Mouse (Mus musculus) erythroblast, embryonic 14.5 days (primary cell): ENCODE data around the gene Aco2. TPM values are rescaled to one million over a fixed set of nuclear protein-coding genes. Genes with fewer than 3 reads are reported as not detected.

ENCODE experiments used
- H3K27me3 ChIP-seq: 2 replicates; pipeline ENCODE4 v1.6.1; 2012; ENCODE audit warnings: inconsistent platforms; ENCODE audit not compliant: control insufficient read depth
- H3K36me3 ChIP-seq: 2 replicates; pipeline ENCODE4 v1.6.1; 2012; ENCODE audit warnings: mild to moderate bottlenecking, inconsistent platforms; ENCODE audit not compliant: control insufficient read depth
- H3K4me1 ChIP-seq: 2 replicates; pipeline ENCODE4 v1.6.1; 2012; ENCODE audit warnings: inconsistent platforms; ENCODE audit not compliant: control insufficient read depth
- H3K4me3 ChIP-seq: replicated peaks from 2 replicates; pipeline ENCODE3; 2012; ENCODE audit warnings: moderate library complexity, mild to moderate bottlenecking, inconsistent platforms
- H3K9me3 ChIP-seq: 2 replicates; pipeline ENCODE4 v1.6.1; 2012; ENCODE audit warnings: low read length, inconsistent platforms, mixed read lengths; ENCODE audit not compliant: control insufficient read depth
- GATA1 ChIP-seq: IDR thresholded peaks from 2 replicates; pipeline ENCODE4 v1.6.1; 2012; ENCODE audit warnings: low read length, inconsistent platforms, mixed read lengths
- TAL1 ChIP-seq: IDR thresholded peaks from 3 replicates; pipeline ENCODE4 v1.6.1; 2012; ENCODE audit warnings: low read length, inconsistent platforms, mixed read lengths
- polyA plus RNA-seq: library from polyadenylated mRNA; stranded (reverse); fragments of >175 nt; gene quantifications from 2 replicates; pipeline ENCODE4 v1.2.3, GENCODE M21; 2012

The Aco2 gene
- polyA plus RNA-seq, 1 experiment = 19.1 TPM

DNA sequence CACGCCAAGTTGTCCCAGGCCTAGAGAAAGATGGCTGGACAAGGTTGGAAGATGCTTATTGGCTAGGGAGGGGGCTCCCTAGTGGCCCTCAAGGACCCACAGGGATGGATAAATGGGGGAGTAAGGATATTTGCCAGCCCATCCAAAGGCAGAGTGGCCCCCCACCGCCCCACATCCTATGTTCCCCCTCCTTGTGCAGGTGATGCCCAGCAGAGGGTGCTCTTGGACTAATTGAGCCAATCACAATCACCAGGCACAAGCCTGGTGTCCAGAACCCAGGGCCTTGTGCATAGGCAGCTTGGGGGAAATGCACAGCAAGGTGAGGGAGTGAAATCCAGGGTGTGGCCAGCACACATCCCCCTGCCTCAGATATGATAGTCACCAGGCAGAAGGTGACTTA lies 66.1 kb downstream of the Aco2 start:
- no peaks in the 10 kb centered on the region for H3K36me3 ChIP-seq
- peaks cover 43% of the 10 kb centered on the region for H3K27me3 ChIP-seq
- H3K4me3 ChIP-seq = no peak overlapping the region
- no peaks in the 10 kb centered on the region for H3K9me3 ChIP-seq
- TF ChIP-seq TAL1 (no peak), GATA1 (no peak)
- peaks cover 37% of the 10 kb centered on the region for H3K4me1 ChIP-seq

GRCm38 (mm10) chr15:81939157-81939715 lies 67.1 kb downstream of the Aco2 start:
- peaks cover 37% of the 10 kb centered on the region for H3K27me3 ChIP-seq
- no peaks in the 10 kb centered on the region for H3K36me3 ChIP-seq
- no peak overlapping the region for H3K4me3 ChIP-seq
- peaks cover 37% of the 10 kb centered on the region for H3K4me1 ChIP-seq
- no peaks in the 10 kb centered on the region for H3K9me3 ChIP-seq
- no peak for TF ChIP-seq GATA1
- TF ChIP-seq TAL1 = no peak

GRCm38 (mm10) chr15:81939774-81940173 lies 67.7 kb downstream of the Aco2 start:
- H3K4me1 ChIP-seq = peaks cover 37% of the 10 kb centered on the region
- H3K36me3 ChIP-seq = no peaks in the 10 kb centered on the region
- TF ChIP-seq TAL1 = no peak
- no peak for TF ChIP-seq GATA1

GRCm38 (mm10) chr15:81940219-81940618 lies 68.1 kb downstream of the Aco2 start:
- no peaks in the 10 kb centered on the region for H3K36me3 ChIP-seq
- H3K9me3 ChIP-seq = no peaks in the 10 kb centered on the region
- TF ChIP-seq GATA1 (no peak), TAL1 (no peak)
- peaks cover 37% of the 10 kb centered on the region for H3K4me1 ChIP-seq
- peaks cover 38% of the 10 kb centered on the region for H3K27me3 ChIP-seq
- H3K4me3 ChIP-seq = no peak overlapping the region

More at GRCm38 (mm10) chr15:81939774-81940173, 67.7 kb downstream of the Aco2 start:
- Histone ChIP-seq H3K9me3 (no peaks in the 10 kb centered on the region), H3K4me3 (no peak overlapping the region), H3K27me3 (peaks cover 38% of the 10 kb centered on the region)

DNA sequence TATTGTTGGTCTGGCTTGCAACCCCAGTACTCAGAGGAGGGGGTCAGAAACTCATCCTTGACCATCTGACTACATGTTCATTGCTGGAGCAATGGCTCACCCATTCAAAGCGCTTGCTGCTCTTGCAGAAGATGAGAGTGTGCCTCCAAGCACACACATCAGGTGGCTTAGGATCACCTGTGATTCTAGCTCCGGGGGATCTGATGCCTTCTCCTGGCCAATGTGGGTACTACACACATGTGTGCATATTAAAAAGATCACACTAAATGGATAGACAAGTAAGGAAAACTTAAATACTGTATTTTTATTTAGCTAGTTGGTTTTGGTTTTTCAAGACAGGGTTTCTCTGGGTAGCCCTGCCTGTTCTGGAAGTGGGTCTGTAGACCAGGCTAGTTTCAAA lies 68.9 kb downstream of the Aco2 start:
- Histone ChIP-seq H3K4me1 (peaks cover 37% of the 10 kb centered on the region), H3K27me3 (peaks cover 31% of the 10 kb centered on the region), H3K9me3 (no peaks in the 10 kb centered on the region), H3K36me3 (no peaks in the 10 kb centered on the region), H3K4me3 (no peak overlapping the region)
- TF ChIP-seq GATA1 (no peak), TAL1 (no peak)

DNA sequence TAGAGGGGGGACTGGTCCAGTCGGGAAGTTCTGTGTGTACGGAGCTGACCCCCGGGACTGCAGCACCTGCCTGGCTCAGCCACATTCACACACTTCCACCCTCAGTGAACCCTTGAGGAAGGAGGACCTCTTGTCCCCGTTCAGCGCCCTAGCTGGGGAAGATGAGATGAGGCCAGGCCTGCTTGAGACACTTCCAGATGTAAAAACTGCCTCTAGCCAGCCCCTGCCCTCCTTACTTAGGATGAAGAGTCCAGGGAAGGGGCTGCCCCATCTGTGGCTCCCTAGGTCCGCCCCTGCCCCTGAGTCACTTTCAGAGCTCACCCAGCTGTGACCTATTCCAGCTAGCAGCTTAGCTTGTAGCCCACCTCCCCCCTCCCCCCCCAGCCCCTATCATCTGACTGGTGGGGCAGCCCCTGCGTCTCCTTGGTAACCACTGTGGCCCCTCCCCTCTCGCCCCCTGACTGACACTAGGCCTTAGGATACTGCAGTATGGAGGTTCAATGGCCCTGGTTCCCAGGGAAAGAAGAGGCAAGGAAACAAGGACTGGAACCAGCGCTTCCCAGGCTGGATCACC lies 71.2 kb downstream of the Aco2 start:
- H3K4me3 ChIP-seq = no peak overlapping the region
- H3K4me1 ChIP-seq = peaks cover 27% of the 10 kb centered on the region
- H3K27me3 ChIP-seq = peaks cover 8% of the 10 kb centered on the region
- TF ChIP-seq TAL1 = no peak
- TF ChIP-seq GATA1 = no peak
- H3K9me3 ChIP-seq = peaks cover 4% of the 10 kb centered on the region; the same call in 1 of the 2 replicates
- no peaks in the 10 kb centered on the region for H3K36me3 ChIP-seq

- H3K4me3 ChIP-seq = no peak overlapping the region
Observed at GRCm38 (mm10) chr15:81949076-81949475, 77.0 kb downstream of the Aco2 start.

GRCm38 (mm10) chr15:81949476-81950131 lies 77.5 kb downstream of the Aco2 start:
- TF ChIP-seq GATA1 = no peak
- no peak for TF ChIP-seq TAL1
- Histone ChIP-seq H3K4me1 (peaks cover 11% of the 10 kb centered on the region), H3K27me3 (peaks cover 3% of the 10 kb centered on the region; the same call in 1 of the 2 replicates), H3K9me3 (peaks cover 4% of the 10 kb centered on the region; the same call in 1 of the 2 replicates), H3K4me3 (no peak overlapping the region), H3K36me3 (peaks cover 37% of the 10 kb centered on the region)

More at GRCm38 (mm10) chr15:81949076-81949475, 77.0 kb downstream of the Aco2 start:
- no peak for TF ChIP-seq GATA1
- peaks cover 31% of the 10 kb centered on the region for H3K36me3 ChIP-seq
- H3K4me1 ChIP-seq = peaks cover 11% of the 10 kb centered on the region
- peaks cover 3% of the 10 kb centered on the region; the same call in 1 of the 2 replicates for H3K27me3 ChIP-seq
- peaks cover 4% of the 10 kb centered on the region; the same call in 1 of the 2 replicates for H3K9me3 ChIP-seq

- peaks cover 4% of the 10 kb centered on the region; the same call in 1 of the 2 replicates for H3K9me3 ChIP-seq
- TF ChIP-seq TAL1 (no peak), GATA1 (no peak)
- H3K27me3 ChIP-seq = no peaks in the 10 kb centered on the region
- H3K36me3 ChIP-seq = peaks cover 46% of the 10 kb centered on the region
- H3K4me3 ChIP-seq = no peak overlapping the region
- H3K4me1 ChIP-seq = peaks cover 11% of the 10 kb centered on the region
Observed at GRCm38 (mm10) chr15:81950716-81951115, 78.6 kb downstream of the Aco2 start.
